Mouse (Mus musculus): ENCODE results near the gene Rcbtb2. TPM values are rescaled to one million over a fixed set of nuclear protein-coding genes. Genes with fewer than 3 reads are reported as not detected.

Rcbtb2 gene
- polyA plus RNA-seq, 1 experiment from 2014 or later: 71.4 TPM

DNA sequence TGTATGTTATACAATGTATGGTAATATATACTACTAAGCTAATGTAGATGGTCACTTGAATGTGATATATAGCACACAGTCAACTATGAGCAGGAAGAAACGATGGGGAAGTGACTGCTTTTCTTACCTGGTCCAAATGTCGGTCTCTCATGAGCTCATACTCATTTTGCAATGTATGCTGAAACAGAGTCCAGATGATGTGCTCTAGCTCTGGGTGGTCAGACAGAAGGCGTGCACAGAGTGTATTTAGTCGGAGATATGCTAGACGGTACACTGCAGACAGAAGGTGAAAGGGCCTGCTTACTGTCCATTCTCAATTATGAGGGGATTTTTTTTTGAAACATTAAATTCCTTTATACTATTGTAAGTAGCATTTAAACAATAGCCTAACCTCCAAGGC is 88.6 kb downstream of the Rcbtb2 start:
- no peak overlapping the region for H3K4me2 ChIP-seq
- 84% methylated on average over 5 of the region's 5 CpGs for WGBS (ENCODE audit: insufficient replicate concordance)

GRCm38 (mm10) chr14:73217062-73217461 is 94.2 kb downstream of the Rcbtb2 start:
- Histone ChIP-seq H3K4me3 (ENCODE audit: low read depth, low read length) (no peak overlapping the region), H3K4me2 (no peak overlapping the region), H3K27me3 (ENCODE audit: control insufficient read depth, insufficient read depth, low read length) (no peaks in the 10 kb centered on the region), H3K9me3 (replicated peaks; ENCODE audit: control insufficient read depth, low read length) (no peaks in the 10 kb centered on the region), H3K36me3 (ENCODE audit: control insufficient read depth, insufficient read depth, low read length) (0 out of 2 replicates have a peak, but pooled peaks cover 2% of the 10 kb centered on the region), H3K4me1 (ENCODE audit: control insufficient read depth, insufficient read depth, low read length) (no peaks in the 10 kb centered on the region), H3K9ac (ENCODE audit: low read depth, low read length) (no peak overlapping the region), H3K27ac (ENCODE audit: low read depth, low read length) (no peak overlapping the region)
- ATAC-seq (replicated peaks; ENCODE audit: insufficient number of reproducible peaks, low FRiP score, low TSS enrichment): no peak
- 77% methylated on average over 1 of the region's 1 CpGs for WGBS (ENCODE audit: insufficient replicate concordance)

More for the DNA sequence above, 88.6 kb downstream of the Rcbtb2 start:
- ATAC-seq (replicated peaks; ENCODE audit: insufficient number of reproducible peaks, low FRiP score, low TSS enrichment): no peak
- Histone ChIP-seq H3K9ac (ENCODE audit: low read depth, low read length) (no peak overlapping the region), H3K27ac (ENCODE audit: low read depth, low read length) (no peak overlapping the region), H3K4me3 (ENCODE audit: low read depth, low read length) (no peak overlapping the region), H3K36me3 (ENCODE audit: control insufficient read depth, insufficient read depth, low read length) (0 out of 2 replicates have a peak, but pooled peaks cover 2% of the 10 kb centered on the region), H3K9me3 (replicated peaks; ENCODE audit: control insufficient read depth, low read length) (no peaks in the 10 kb centered on the region), H3K27me3 (ENCODE audit: control insufficient read depth, insufficient read depth, low read length) (no peaks in the 10 kb centered on the region), H3K4me1 (ENCODE audit: control insufficient read depth, insufficient read depth, low read length) (no peaks in the 10 kb centered on the region)

GRCm38 (mm10) chr14:73222316-73222970 is 99.6 kb downstream of the Rcbtb2 start:
- no peak overlapping the region for H3K9ac ChIP-seq (ENCODE audit: low read depth, low read length)
- no peak overlapping the region for H3K4me2 ChIP-seq
- H3K4me1 ChIP-seq (ENCODE audit: control insufficient read depth, insufficient read depth, low read length): peaks cover 6% of the 10 kb centered on the region; the same call in 1 of the 2 replicates
- no peaks in the 10 kb centered on the region for H3K9me3 ChIP-seq (replicated peaks; ENCODE audit: control insufficient read depth, low read length)
- 83% methylated on average over 9 of the region's 9 CpGs for WGBS (ENCODE audit: insufficient replicate concordance)
- no peaks in the 10 kb centered on the region for H3K27me3 ChIP-seq (ENCODE audit: control insufficient read depth, insufficient read depth, low read length)
- H3K36me3 ChIP-seq (ENCODE audit: control insufficient read depth, insufficient read depth, low read length): no peaks in the 10 kb centered on the region
- no peak overlapping the region for H3K4me3 ChIP-seq (ENCODE audit: low read depth, low read length)
- no peak overlapping the region for H3K27ac ChIP-seq (ENCODE audit: low read depth, low read length)
- ATAC-seq (replicated peaks; ENCODE audit: insufficient number of reproducible peaks, low FRiP score, low TSS enrichment): no peak

DNA sequence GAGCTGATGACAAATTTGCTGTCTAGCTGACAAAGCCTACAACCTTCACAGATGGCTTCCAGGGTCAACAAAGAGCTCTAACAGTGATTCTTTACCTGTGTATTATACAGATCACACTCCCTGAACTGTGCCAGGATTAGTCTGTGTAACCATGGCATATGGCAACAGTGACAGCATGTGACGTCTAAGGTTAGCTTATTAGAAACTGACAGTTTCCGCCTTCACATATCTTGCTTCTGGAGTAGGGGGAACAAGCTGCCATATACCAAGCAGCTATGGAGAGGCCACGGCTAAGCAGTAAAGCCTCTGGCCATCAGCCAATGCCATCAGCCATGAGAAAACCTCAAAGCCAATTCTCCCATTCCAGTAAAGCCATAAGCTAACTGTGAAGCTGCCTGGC is 103.5 kb downstream of the Rcbtb2 start:
- Histone ChIP-seq H3K9ac (ENCODE audit: low read depth, low read length) (no peak overlapping the region), H3K27ac (ENCODE audit: low read depth, low read length) (no peak overlapping the region), H3K27me3 (ENCODE audit: control insufficient read depth, insufficient read depth, low read length) (no peaks in the 10 kb centered on the region), H3K36me3 (ENCODE audit: control insufficient read depth, insufficient read depth, low read length) (no peaks in the 10 kb centered on the region), H3K4me3 (ENCODE audit: low read depth, low read length) (no peak overlapping the region), H3K9me3 (replicated peaks; ENCODE audit: control insufficient read depth, low read length) (no peaks in the 10 kb centered on the region), H3K4me1 (ENCODE audit: control insufficient read depth, insufficient read depth, low read length) (peaks cover 6% of the 10 kb centered on the region; the same call in 1 of the 2 replicates), H3K4me2 (no peak overlapping the region)
- ATAC-seq (replicated peaks; ENCODE audit: insufficient number of reproducible peaks, low FRiP score, low TSS enrichment): no peak
- WGBS (ENCODE audit: insufficient replicate concordance): 64% methylated on average over 3 of the region's 3 CpGs

- Histone ChIP-seq H3K4me1 (ENCODE audit: control insufficient read depth, insufficient read depth, low read length) (peaks cover 6% of the 10 kb centered on the region; the same call in 1 of the 2 replicates), H3K9ac (ENCODE audit: low read depth, low read length) (no peak overlapping the region), H3K36me3 (ENCODE audit: control insufficient read depth, insufficient read depth, low read length) (no peaks in the 10 kb centered on the region), H3K4me2 (no peak overlapping the region), H3K9me3 (replicated peaks; ENCODE audit: control insufficient read depth, low read length) (no peaks in the 10 kb centered on the region), H3K27me3 (ENCODE audit: control insufficient read depth, insufficient read depth, low read length) (no peaks in the 10 kb centered on the region), H3K4me3 (ENCODE audit: low read depth, low read length) (no peak overlapping the region), H3K27ac (ENCODE audit: low read depth, low read length) (no peak overlapping the region)
- 4% methylated on average over 1 of the region's 1 CpGs for WGBS (ENCODE audit: insufficient replicate concordance)
- ATAC-seq (replicated peaks; ENCODE audit: insufficient number of reproducible peaks, low FRiP score, low TSS enrichment): no peak
These were observed 104.0 kb downstream of the Rcbtb2 start for GRCm38 (mm10) chr14:73226849-73227248.

DNA sequence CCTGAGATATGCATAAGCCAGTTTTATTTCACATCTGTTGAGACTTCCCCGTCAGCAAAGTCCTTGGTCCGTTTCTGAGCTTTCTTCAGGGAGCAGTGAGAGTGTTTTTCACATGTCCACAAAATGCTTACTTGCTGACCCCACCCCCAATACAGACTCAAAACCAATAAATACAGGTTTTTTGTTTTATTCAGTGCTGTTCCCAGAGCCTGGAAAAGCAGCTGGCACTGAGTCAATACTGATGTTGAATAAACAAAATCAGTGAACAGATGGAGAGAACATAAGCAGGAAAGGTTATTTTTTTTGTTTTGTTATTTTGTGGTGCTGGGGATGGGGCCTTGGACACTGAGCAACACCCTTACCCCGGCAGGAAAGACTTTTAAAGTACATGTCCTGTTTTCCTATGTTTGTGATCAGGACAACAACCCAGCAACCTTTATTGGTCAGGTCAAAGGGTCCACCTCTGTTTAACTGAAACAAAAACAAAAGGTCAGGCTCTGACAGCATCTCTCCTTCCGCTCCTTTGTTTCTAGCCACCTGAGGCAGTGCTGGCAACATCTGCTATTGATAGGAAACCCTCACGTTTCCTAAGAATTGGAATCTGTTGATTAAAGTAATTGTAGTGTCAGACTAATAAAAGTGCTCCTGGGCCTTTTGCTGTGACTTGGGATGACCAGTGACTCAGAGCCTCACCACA is 108.6 kb downstream of the Rcbtb2 start:
- Histone ChIP-seq H3K36me3 (ENCODE audit: control insufficient read depth, insufficient read depth, low read length) (no peaks in the 10 kb centered on the region), H3K4me1 (ENCODE audit: control insufficient read depth, insufficient read depth, low read length) (peaks cover 18% of the 10 kb centered on the region), H3K27ac (ENCODE audit: low read depth, low read length) (no peak overlapping the region), H3K4me3 (ENCODE audit: low read depth, low read length) (no peak overlapping the region), H3K9ac (ENCODE audit: low read depth, low read length) (no peak overlapping the region), H3K27me3 (ENCODE audit: control insufficient read depth, insufficient read depth, low read length) (no peaks in the 10 kb centered on the region), H3K9me3 (replicated peaks; ENCODE audit: control insufficient read depth, low read length) (no peaks in the 10 kb centered on the region), H3K4me2 (no peak overlapping the region)
- no peak for ATAC-seq (replicated peaks; ENCODE audit: insufficient number of reproducible peaks, low FRiP score, low TSS enrichment)
- WGBS (ENCODE audit: insufficient replicate concordance): 40% methylated on average over 5 of the region's 5 CpGs

GRCm38 (mm10) chr14:73234468-73235031 is 111.7 kb downstream of the Rcbtb2 start:
- H3K4me2 ChIP-seq: peak overlapping the region; percentile 6; the same call in 1 of the 2 replicates
- 14% methylated on average over 2 of the region's 2 CpGs for whole genome bisulfite sequencing (ENCODE audit: insufficient replicate concordance)
- peaks cover 12% of the 10 kb centered on the region for H3K4me1 ChIP-seq (ENCODE audit: control insufficient read depth, insufficient read depth, low read length)
- no peaks in the 10 kb centered on the region for H3K27me3 ChIP-seq (ENCODE audit: control insufficient read depth, insufficient read depth, low read length)
- H3K4me3 ChIP-seq (ENCODE audit: low read depth, low read length): no peak overlapping the region
- H3K27ac ChIP-seq (ENCODE audit: low read depth, low read length): peak overlapping the region; percentile 78
- no peaks in the 10 kb centered on the region for H3K9me3 ChIP-seq (replicated peaks; ENCODE audit: control insufficient read depth, low read length)
- ATAC-seq (replicated peaks; ENCODE audit: insufficient number of reproducible peaks, low FRiP score, low TSS enrichment): 0 out of 2 replicates have a peak, but pooled peaks have one; percentile 22
- no peaks in the 10 kb centered on the region for H3K36me3 ChIP-seq (ENCODE audit: control insufficient read depth, insufficient read depth, low read length)
- H3K9ac ChIP-seq (ENCODE audit: low read depth, low read length): peak overlapping the region; percentile 46; the same call in 1 of the 2 replicates

DNA sequence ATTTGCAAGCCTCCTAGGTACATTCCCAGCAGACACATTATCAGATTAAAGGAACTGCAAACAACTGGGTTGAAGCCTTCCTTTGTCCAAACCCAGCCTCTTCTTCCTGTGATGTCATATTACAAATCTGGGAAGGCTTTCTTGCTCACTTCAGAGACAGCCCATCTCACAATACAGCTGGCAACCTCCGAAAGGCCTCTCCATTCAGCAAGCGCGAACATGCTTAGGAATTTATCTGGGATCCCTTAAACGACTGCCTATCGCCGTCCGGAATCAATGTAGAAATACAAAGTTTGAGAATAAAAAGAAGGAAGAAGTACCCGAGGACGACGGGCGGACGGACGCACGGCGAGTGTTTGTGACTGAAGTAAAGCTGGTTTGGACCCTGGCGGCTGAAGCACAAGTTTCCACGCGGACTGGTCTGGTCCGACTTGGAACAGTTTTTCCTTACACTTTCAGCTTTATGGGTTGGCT is 115.0 kb downstream of the Rcbtb2 start, which contains the start of gene Lpar6:
Gene Lpar6, plus strand, starts transcription at position 48 of the 474 bp plus-strand sequence.
- peak within 1 kb of the TSS; percentile 60 for H3K4me3 ChIP-seq (ENCODE audit: low read depth, low read length)
- H3K9ac ChIP-seq (ENCODE audit: low read depth, low read length): peak within 1 kb of the TSS; percentile 82
- peak within 1 kb of the TSS; percentile 92 for H3K27ac ChIP-seq (ENCODE audit: low read depth, low read length)
- peaks cover 12% of the 10 kb centered on the region for H3K4me1 ChIP-seq (ENCODE audit: control insufficient read depth, insufficient read depth, low read length)
- peak; percentile 72; the same call in 1 of the 2 replicates for ATAC-seq (replicated peaks; ENCODE audit: insufficient number of reproducible peaks, low FRiP score, low TSS enrichment)
- no peaks in the 10 kb centered on the region for H3K36me3 ChIP-seq (ENCODE audit: control insufficient read depth, insufficient read depth, low read length)
- no peaks in the 10 kb centered on the region for H3K27me3 ChIP-seq (ENCODE audit: control insufficient read depth, insufficient read depth, low read length)
- H3K4me2 ChIP-seq: peak within 1 kb of the TSS; percentile 64
- H3K9me3 ChIP-seq (replicated peaks; ENCODE audit: control insufficient read depth, low read length): no peaks in the 10 kb centered on the region
- WGBS (ENCODE audit: insufficient replicate concordance): 2% methylated on average over 19 of the region's 19 CpGs
